Mouse (Mus musculus): ENCODE results near the gene Kif17. TPM values are rescaled to one million over a fixed set of nuclear protein-coding genes. Genes with fewer than 3 reads are reported as not detected.
A peak's percentile ranks its signal among the peaks of the same experiment; 100 is the strongest.
"Not testable (repeated sequence)": the region's sequence is repeated elsewhere in the genome, so short reads cannot be mapped to it uniquely, and the experiment has no call there.

Gene Kif17
- polyA plus RNA-seq, 1 experiment from 2014 or later, result 0.37 TPM

- WGBS, result 53% methylated on average over 7 of the region's 7 CpGs
- Histone ChIP-seq H3K27ac (ENCODE audit: low read length) (no peak overlapping the region), H3K4me1 (ENCODE audit: insufficient read depth, low read depth, low read length) (no peaks in the 10 kb centered on the region; the same call in 1 of the 2 replicates)
These were observed 71.3 kb downstream of the Kif17 start for GRCm38 (mm10) chr4:138321488-138321887.

GRCm38 (mm10) chr4:138322692-138323091, 72.5 kb downstream of the Kif17 start:
- H3K4me3 ChIP-seq (ENCODE audit: low read depth, low read length), result no peak overlapping the region
- WGBS, result 55% methylated on average over 4 of the region's 4 CpGs
- H3K4me2 ChIP-seq (replicated peaks; ENCODE audit: low read depth, low read length), result no peak overlapping the region
- no peaks in the 10 kb centered on the region for H3K36me3 ChIP-seq (ENCODE audit: insufficient read depth, low read length)
- DNase-seq (ENCODE audit: low spot score), result no peak
- TF ChIP-seq CTCF (IDR thresholded peaks at IDR 0.05), result no peak
- TF ChIP-seq EP300 (IDR thresholded peaks at IDR 0.05), result no peak
- H3K27me3 ChIP-seq (replicated peaks; ENCODE audit: insufficient read depth, low read length), result no peaks in the 10 kb centered on the region
- H3K9me3 ChIP-seq (ENCODE audit: low read length), result no peaks in the 10 kb centered on the region
- no peaks in the 10 kb centered on the region; the same call in 1 of the 2 replicates for H3K4me1 ChIP-seq (ENCODE audit: insufficient read depth, low read depth, low read length)
- no peak overlapping the region for H3K27ac ChIP-seq (ENCODE audit: low read length)
- ATAC-seq, result no peak
- H3K9ac ChIP-seq (replicated peaks; ENCODE audit: low read depth), result no peak overlapping the region

More at GRCm38 (mm10) chr4:138321488-138321887, 71.3 kb downstream of the Kif17 start:
- Histone ChIP-seq H3K27me3 (replicated peaks; ENCODE audit: insufficient read depth, low read length) (no peaks in the 10 kb centered on the region), H3K36me3 (ENCODE audit: insufficient read depth, low read length) (peaks cover 7% of the 10 kb centered on the region; the same call in 1 of the 2 replicates), H3K4me2 (replicated peaks; ENCODE audit: low read depth, low read length) (no peak overlapping the region), H3K9ac (replicated peaks; ENCODE audit: low read depth) (no peak overlapping the region), H3K9me3 (ENCODE audit: low read length) (no peaks in the 10 kb centered on the region), H3K4me3 (ENCODE audit: low read depth, low read length) (no peak overlapping the region)
- ATAC-seq, result no peak
- no peak for TF ChIP-seq CTCF (IDR thresholded peaks at IDR 0.05)
- no peak for TF ChIP-seq EP300 (IDR thresholded peaks at IDR 0.05)
- DNase-seq (ENCODE audit: low spot score), result no peak

GRCm38 (mm10) chr4:138323753-138324152, 73.5 kb downstream of the Kif17 start:
- Histone ChIP-seq H3K36me3 (ENCODE audit: insufficient read depth, low read length) (no peaks in the 10 kb centered on the region), H3K9ac (replicated peaks; ENCODE audit: low read depth) (no peak overlapping the region), H3K27me3 (replicated peaks; ENCODE audit: insufficient read depth, low read length) (no peaks in the 10 kb centered on the region), H3K4me3 (ENCODE audit: low read depth, low read length) (no peak overlapping the region), H3K27ac (ENCODE audit: low read length) (peak overlapping the region; percentile 43; the same call in 1 of the 2 replicates), H3K4me2 (replicated peaks; ENCODE audit: low read depth, low read length) (0 out of 2 replicates have a peak overlapping the region, but pooled peaks have one; percentile 5), H3K9me3 (ENCODE audit: low read length) (no peaks in the 10 kb centered on the region), H3K4me1 (ENCODE audit: insufficient read depth, low read depth, low read length) (no peaks in the 10 kb centered on the region; the same call in 1 of the 2 replicates)
- no peak for DNase-seq (ENCODE audit: low spot score)
- 38% methylated on average over 4 of the region's 4 CpGs for WGBS
- ATAC-seq, result no peak
- TF ChIP-seq EP300 (IDR thresholded peaks at IDR 0.05), result no peak
- no peak for TF ChIP-seq CTCF (IDR thresholded peaks at IDR 0.05)

GRCm38 (mm10) chr4:138324451-138324850, 74.2 kb downstream of the Kif17 start:
- Histone ChIP-seq H3K4me2 (replicated peaks; ENCODE audit: low read depth, low read length) (no peak overlapping the region), H3K9ac (replicated peaks; ENCODE audit: low read depth) (no peak overlapping the region), H3K27ac (ENCODE audit: low read length) (peak overlapping the region; percentile 100; the same call in 1 of the 2 replicates), H3K4me1 (ENCODE audit: insufficient read depth, low read depth, low read length) (no peaks in the 10 kb centered on the region; the same call in 1 of the 2 replicates), H3K4me3 (ENCODE audit: low read depth, low read length) (no peak overlapping the region), H3K27me3 (replicated peaks; ENCODE audit: insufficient read depth, low read length) (no peaks in the 10 kb centered on the region), H3K36me3 (ENCODE audit: insufficient read depth, low read length) (no peaks in the 10 kb centered on the region), H3K9me3 (ENCODE audit: low read length) (no peaks in the 10 kb centered on the region)
- no peak for TF ChIP-seq CTCF (IDR thresholded peaks at IDR 0.05)
- no peak for TF ChIP-seq EP300 (IDR thresholded peaks at IDR 0.05)
- no peak for DNase-seq (ENCODE audit: low spot score)
- WGBS, result 91% methylated on average over 3 of the region's 3 CpGs
- ATAC-seq, result no peak

- Histone ChIP-seq H3K4me1 (ENCODE audit: insufficient read depth, low read depth, low read length) (no peaks in the 10 kb centered on the region; the same call in 1 of the 2 replicates), H3K27me3 (replicated peaks; ENCODE audit: insufficient read depth, low read length) (no peaks in the 10 kb centered on the region), H3K4me2 (replicated peaks; ENCODE audit: low read depth, low read length) (peak overlapping the region; percentile 64), H3K27ac (ENCODE audit: low read length) (peak overlapping the region; percentile 100), H3K4me3 (ENCODE audit: low read depth, low read length) (peak overlapping the region; percentile 98), H3K9me3 (ENCODE audit: low read length) (no peaks in the 10 kb centered on the region), H3K36me3 (ENCODE audit: insufficient read depth, low read length) (no peaks in the 10 kb centered on the region), H3K9ac (replicated peaks; ENCODE audit: low read depth) (peak overlapping the region; percentile 100)
- ATAC-seq (peak; percentile 95), DNase-seq (ENCODE audit: low spot score) (peak; percentile 99)
- WGBS, result under 1% methylated on average over 37 of the region's 45 CpGs
- no peak for TF ChIP-seq CTCF (IDR thresholded peaks at IDR 0.05)
- TF ChIP-seq EP300 (IDR thresholded peaks at IDR 0.05), result peak; percentile 94
These were observed 75.3 kb downstream of the Kif17 start for GRCm38 (mm10) chr4:138325466-138326076.

GRCm38 (mm10) chr4:138326077-138326695, 76.0 kb downstream of the Kif17 start, which contains the start of gene Pink1:
Pink1 (minus strand) TSS chr4:138326307.
- Histone ChIP-seq H3K27ac (ENCODE audit: low read length) (peak within 1 kb of the TSS; percentile 100), H3K9me3 (ENCODE audit: low read length) (no peaks in the 10 kb centered on the region), H3K4me3 (ENCODE audit: low read depth, low read length) (peak within 1 kb of the TSS; percentile 98), H3K9ac (replicated peaks; ENCODE audit: low read depth) (peak within 1 kb of the TSS; percentile 100), H3K4me1 (ENCODE audit: insufficient read depth, low read depth, low read length) (no peaks in the 10 kb centered on the region; the same call in 1 of the 2 replicates), H3K27me3 (replicated peaks; ENCODE audit: insufficient read depth, low read length) (no peaks in the 10 kb centered on the region), H3K36me3 (ENCODE audit: insufficient read depth, low read length) (no peaks in the 10 kb centered on the region), H3K4me2 (replicated peaks; ENCODE audit: low read depth, low read length) (peak within 1 kb of the TSS; percentile 64)
- TF ChIP-seq CTCF (IDR thresholded peaks at IDR 0.05) (peak; percentile 95), EP300 (IDR thresholded peaks at IDR 0.05) (no peak)
- WGBS, result 3% methylated on average over 40 of the region's 41 CpGs
- ATAC-seq, result peak; percentile 78
- DNase-seq (ENCODE audit: low spot score), result peak; percentile 94

- not testable (repeated sequence) for H3K27me3 ChIP-seq (replicated peaks; ENCODE audit: insufficient read depth, low read length); H3K4me2 ChIP-seq (replicated peaks; ENCODE audit: low read depth, low read length); H3K4me3 ChIP-seq (ENCODE audit: low read depth, low read length); H3K36me3 ChIP-seq (ENCODE audit: insufficient read depth, low read length); DNase-seq (ENCODE audit: low spot score); H3K9me3 ChIP-seq (ENCODE audit: low read length); H3K4me1 ChIP-seq (ENCODE audit: insufficient read depth, low read depth, low read length); H3K9ac ChIP-seq (replicated peaks; ENCODE audit: low read depth); H3K27ac ChIP-seq (ENCODE audit: low read length); ATAC-seq
- 60% methylated on average over 7 of the region's 12 CpGs for WGBS
These were observed 76.9 kb downstream of the Kif17 start for GRCm38 (mm10) chr4:138327155-138327554.

Data from lung, postnatal 0 days (tissue).